Mouse (Mus musculus) midbrain, embryonic 13.5 days (tissue): ENCODE data around the gene Dpm1. TPM values are rescaled to one million over a fixed set of nuclear protein-coding genes. Genes with fewer than 3 reads are reported as not detected.
A peak's percentile ranks its signal among the peaks of the same experiment; 100 is the strongest.

ENCODE experiments used
- ATAC-seq: fragments of 200-750 bp; cut with Nextera tagmentation; 2 replicates; pipeline ENCODE4 v1.8.0; 2017; ENCODE audit warnings: mild to moderate bottlenecking, moderate TSS enrichment, moderate library complexity
- H3K27ac ChIP-seq: fragments of 300-500 bp; sonication (generic); 2 replicates; pipeline ENCODE4 v1.5.1; 2015; ENCODE audit warnings: inconsistent platforms, mild to moderate bottlenecking, moderate library complexity
- H3K27me3 ChIP-seq: fragments of 300-500 bp; sonication (generic); 2 replicates; pipeline ENCODE4 v1.6.1; 2015; ENCODE audit warnings: mild to moderate bottlenecking, inconsistent platforms
- H3K36me3 ChIP-seq: fragments of 300-500 bp; sonication (generic); 2 replicates; pipeline ENCODE4 v1.6.1; 2015; ENCODE audit warnings: mild to moderate bottlenecking, inconsistent platforms
- H3K4me1 ChIP-seq: fragments of 300-500 bp; sonication (generic); replicated peaks from 2 replicates; pipeline ENCODE4 v1.6.1; 2015; ENCODE audit warnings: inconsistent platforms
- H3K4me2 ChIP-seq: fragments of 300-500 bp; sonication (generic); replicated peaks from 2 replicates; pipeline ENCODE4 v1.6.1; 2015; ENCODE audit warnings: moderate library complexity, mild to moderate bottlenecking, inconsistent platforms
- H3K4me3 ChIP-seq: fragments of 300-500 bp; sonication (generic); replicated peaks from 2 replicates; pipeline ENCODE4 v1.5.1; 2015; ENCODE audit warnings: mild to moderate bottlenecking, inconsistent platforms
- H3K9ac ChIP-seq: fragments of 300-500 bp; sonication (generic); replicated peaks from 2 replicates; pipeline ENCODE4 v1.6.1; 2015; ENCODE audit warnings: mild to moderate bottlenecking, inconsistent platforms
- H3K9me3 ChIP-seq: fragments of 300-500 bp; sonication (generic); 2 replicates; pipeline ENCODE4 v1.6.1; 2016; ENCODE audit warnings: mild to moderate bottlenecking, inconsistent platforms
- WGBS: fragments of 180-500 bp; shearing (Covaris S2); methylation state at CpG from one replicate; pipeline ENCODE4 v1.1.7; 2015; 5-methylcytosine and 5-hydroxymethylcytosine counted together
- polyA plus RNA-seq: library from polyadenylated mRNA; unstranded; fragments of >200 nt; fragmentation: Nextera tagmentation; extraction: Ambion mirVana; gene quantifications from 2 replicates; pipeline ENCODE4 v1.2.1, GENCODE M21; 2015

Gene Dpm1
- polyA plus RNA-seq, 1 experiment from 2014 or later, result 68.0 TPM

- Histone ChIP-seq H3K9ac (no peak overlapping the region), H3K27me3 (peaks cover 6% of the 10 kb centered on the region; the same call in 1 of the 2 replicates), H3K4me2 (no peak overlapping the region), H3K27ac (no peak overlapping the region), H3K4me3 (no peak overlapping the region), H3K36me3 (no peaks in the 10 kb centered on the region), H3K4me1 (no peaks in the 10 kb centered on the region), H3K9me3 (no peaks in the 10 kb centered on the region)
- no peak for ATAC-seq
- WGBS, result 21% methylated on average over 2 of the region's 2 CpGs
These were observed 18.5 kb upstream of the Dpm1 start for GRCm38 (mm10) chr2:168248856-168249245.

GRCm38 (mm10) chr2:168248167-168248855 lies 17.9 kb upstream of the Dpm1 start:
- Histone ChIP-seq H3K27ac (no peak overlapping the region), H3K4me3 (no peak overlapping the region), H3K4me1 (no peaks in the 10 kb centered on the region), H3K9me3 (no peaks in the 10 kb centered on the region), H3K4me2 (no peak overlapping the region), H3K27me3 (peaks cover 6% of the 10 kb centered on the region; the same call in 1 of the 2 replicates), H3K36me3 (no peaks in the 10 kb centered on the region), H3K9ac (no peak overlapping the region)
- WGBS, result 75% methylated on average over 8 of the region's 8 CpGs
- no peak for ATAC-seq

GRCm38 (mm10) chr2:168245571-168245970 lies 15.2 kb upstream of the Dpm1 start:
- Histone ChIP-seq H3K27me3 (no peaks in the 10 kb centered on the region), H3K4me2 (no peak overlapping the region), H3K36me3 (no peaks in the 10 kb centered on the region), H3K4me1 (no peaks in the 10 kb centered on the region), H3K9ac (no peak overlapping the region), H3K27ac (no peak overlapping the region), H3K4me3 (no peak overlapping the region), H3K9me3 (no peaks in the 10 kb centered on the region)
- 46% methylated on average over 8 of the region's 8 CpGs for WGBS
- ATAC-seq, result no peak

- H3K4me3 ChIP-seq, result no peak overlapping the region
- H3K36me3 ChIP-seq, result no peaks in the 10 kb centered on the region
- H3K27me3 ChIP-seq, result no peaks in the 10 kb centered on the region
- WGBS, result 79% methylated on average over 4 of the region's 4 CpGs
- no peak for ATAC-seq
- H3K9ac ChIP-seq, result no peak overlapping the region
- H3K4me1 ChIP-seq, result no peaks in the 10 kb centered on the region
- no peak overlapping the region for H3K4me2 ChIP-seq
- no peaks in the 10 kb centered on the region for H3K9me3 ChIP-seq
- no peak overlapping the region for H3K27ac ChIP-seq
These were observed 12.9 kb upstream of the Dpm1 start for GRCm38 (mm10) chr2:168243278-168243677.

GRCm38 (mm10) chr2:168242841-168243240 lies 12.4 kb upstream of the Dpm1 start:
- H3K4me2 ChIP-seq, result no peak overlapping the region
- no peak overlapping the region for H3K27ac ChIP-seq
- no peak for ATAC-seq
- no peaks in the 10 kb centered on the region for H3K9me3 ChIP-seq
- H3K27me3 ChIP-seq, result no peaks in the 10 kb centered on the region
- no peaks in the 10 kb centered on the region for H3K36me3 ChIP-seq
- no peaks in the 10 kb centered on the region for H3K4me1 ChIP-seq
- H3K4me3 ChIP-seq, result no peak overlapping the region
- H3K9ac ChIP-seq, result no peak overlapping the region

DNA sequence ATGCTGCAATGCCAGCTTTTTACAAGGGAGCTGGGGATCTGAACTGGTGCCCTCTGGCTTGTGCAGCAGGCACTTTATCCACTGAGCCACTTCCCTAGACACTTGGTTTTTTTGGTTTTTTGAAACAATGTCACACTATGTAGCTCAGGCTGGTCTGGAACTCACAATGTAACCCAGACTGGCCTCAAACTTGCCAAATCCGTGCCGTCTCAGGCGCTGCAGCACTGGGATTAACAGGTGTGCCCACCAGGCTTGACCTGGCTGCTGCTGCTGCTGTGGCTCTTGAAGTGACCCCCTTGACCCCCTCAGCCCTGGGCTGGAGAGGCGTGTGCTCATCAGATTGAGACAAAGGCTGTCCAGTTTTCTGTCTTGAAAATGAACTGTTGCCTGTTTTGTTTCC lies 7.9 kb upstream of the Dpm1 start:
- Histone ChIP-seq H3K36me3 (peaks cover 17% of the 10 kb centered on the region), H3K4me3 (no peak overlapping the region), H3K27ac (no peak overlapping the region), H3K4me1 (0 out of 2 replicates have a peak, but pooled peaks cover 6% of the 10 kb centered on the region), H3K4me2 (no peak overlapping the region), H3K9ac (no peak overlapping the region), H3K27me3 (no peaks in the 10 kb centered on the region), H3K9me3 (no peaks in the 10 kb centered on the region)
- 90% methylated on average over 4 of the region's 4 CpGs for WGBS
- no peak for ATAC-seq

DNA sequence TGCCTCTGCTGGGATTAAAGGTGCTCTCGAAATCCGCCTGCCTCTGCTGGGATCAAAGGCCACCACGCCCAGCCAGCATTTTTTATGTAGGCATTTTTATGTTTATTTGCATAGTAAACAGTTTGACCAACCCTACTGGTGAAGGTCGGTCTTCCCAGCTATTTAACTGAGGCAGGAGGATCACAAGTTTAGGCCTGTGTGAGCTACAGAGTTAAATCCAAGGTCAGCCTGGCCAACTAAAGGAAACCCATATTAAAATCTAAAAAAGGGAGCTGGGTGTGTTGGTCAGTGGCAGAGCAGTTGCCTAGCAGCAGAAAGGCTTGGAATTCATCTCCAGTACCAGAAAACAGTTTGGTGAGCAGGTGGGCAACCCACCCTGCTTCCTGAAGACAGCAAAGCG lies 2.9 kb upstream of the Dpm1 start:
- Histone ChIP-seq H3K4me2 (no peak overlapping the region), H3K4me1 (peaks cover 43% of the 10 kb centered on the region), H3K36me3 (peaks cover 20% of the 10 kb centered on the region), H3K27ac (no peak overlapping the region), H3K9ac (no peak overlapping the region), H3K9me3 (no peaks in the 10 kb centered on the region), H3K4me3 (no peak overlapping the region), H3K27me3 (no peaks in the 10 kb centered on the region)
- no peak for ATAC-seq
- 91% methylated on average over 5 of the region's 5 CpGs for WGBS

- Histone ChIP-seq H3K9me3 (no peaks in the 10 kb centered on the region), H3K4me1 (peaks cover 49% of the 10 kb centered on the region), H3K4me3 (peak overlapping the region; percentile 100), H3K27me3 (no peaks in the 10 kb centered on the region), H3K27ac (no peak overlapping the region), H3K9ac (peak overlapping the region; percentile 97), H3K36me3 (peaks cover 24% of the 10 kb centered on the region), H3K4me2 (peak overlapping the region; percentile 100)
- no peak for ATAC-seq
- WGBS, result 66% methylated on average over 33 of the region's 33 CpGs
These were observed 1.1 kb upstream of the Dpm1 start for GRCm38 (mm10) chr2:168231471-168231829.

DNA sequence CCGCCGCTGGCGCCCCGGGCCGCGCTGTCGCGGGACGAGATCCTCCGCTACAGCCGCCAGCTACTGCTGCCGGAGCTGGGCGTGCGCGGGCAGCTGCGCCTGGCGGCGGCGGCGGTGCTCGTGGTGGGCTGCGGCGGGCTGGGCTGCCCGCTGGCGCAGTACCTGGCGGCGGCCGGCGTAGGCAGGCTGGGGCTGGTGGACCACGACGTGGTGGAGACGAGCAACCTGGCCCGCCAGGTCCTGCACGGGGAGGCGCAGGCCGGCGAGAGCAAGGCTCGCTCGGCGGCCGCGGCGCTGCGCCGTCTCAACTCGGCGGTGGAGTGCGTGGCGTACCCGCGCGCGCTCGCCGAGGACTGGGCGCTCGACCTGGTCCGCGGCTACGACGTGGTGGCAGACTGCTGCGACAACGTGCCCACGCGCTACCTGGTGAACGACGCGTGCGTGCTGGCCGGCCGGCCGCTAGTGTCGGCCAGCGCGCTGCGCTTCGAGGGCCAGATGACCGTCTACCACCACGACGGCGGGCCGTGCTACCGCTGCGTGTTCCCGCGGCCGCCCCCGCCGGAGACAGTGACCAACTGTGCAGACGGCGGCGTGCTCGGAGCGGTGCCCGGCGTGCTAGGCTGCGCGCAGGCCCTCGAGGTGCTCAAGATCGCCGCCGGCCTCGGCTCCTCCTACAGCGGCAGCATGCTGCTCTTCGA lies 531 bp upstream of the Dpm1 start:
- peak; percentile 82 for ATAC-seq
- WGBS, result 4% methylated on average over 76 of the region's 105 CpGs

GRCm38 (mm10) chr2:168229116-168230025 lies 1.0 kb downstream of the Dpm1 start:
- Histone ChIP-seq H3K27me3 (no peaks in the 10 kb centered on the region), H3K27ac (peak overlapping the region; percentile 90), H3K4me2 (peak overlapping the region; percentile 100), H3K9me3 (no peaks in the 10 kb centered on the region), H3K9ac (peak overlapping the region; percentile 97), H3K36me3 (peaks cover 39% of the 10 kb centered on the region), H3K4me3 (peak overlapping the region; percentile 100), H3K4me1 (peaks cover 49% of the 10 kb centered on the region)
- 22% methylated on average over 41 of the region's 41 CpGs for WGBS
- peak; percentile 58 for ATAC-seq

More for the DNA sequence above, 531 bp upstream of the Dpm1 start:
- peak overlapping the region; percentile 100 for H3K4me3 ChIP-seq
- H3K27me3 ChIP-seq, result no peaks in the 10 kb centered on the region
- peak overlapping the region; percentile 97 for H3K9ac ChIP-seq
- H3K4me1 ChIP-seq, result peaks cover 49% of the 10 kb centered on the region
- H3K27ac ChIP-seq, result peak overlapping the region; percentile 90
- no peaks in the 10 kb centered on the region for H3K9me3 ChIP-seq
- H3K36me3 ChIP-seq, result peaks cover 30% of the 10 kb centered on the region
- peak overlapping the region; percentile 100 for H3K4me2 ChIP-seq

DNA sequence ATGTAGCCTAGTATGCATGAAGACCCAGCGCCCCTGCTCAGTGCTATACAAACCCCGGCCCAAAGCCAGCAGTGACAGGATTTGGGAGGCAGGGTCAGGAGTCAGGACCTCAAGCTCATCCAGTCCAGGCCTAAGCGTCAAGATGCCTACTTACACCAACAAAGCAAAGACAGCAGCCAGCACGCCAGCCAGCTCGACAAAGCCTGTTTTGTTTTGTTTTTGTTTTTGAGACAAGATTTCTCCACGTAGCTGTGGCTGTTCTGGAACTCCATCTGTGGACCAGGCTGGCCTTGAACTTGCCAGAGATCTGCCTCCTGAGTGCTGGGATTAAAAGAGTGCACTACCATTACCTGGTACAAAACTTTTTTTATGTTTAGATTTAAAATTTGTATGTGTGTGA lies 7.1 kb downstream of the Dpm1 start:
- Histone ChIP-seq H3K9ac (no peak overlapping the region), H3K4me1 (peaks cover 7% of the 10 kb centered on the region), H3K27me3 (no peaks in the 10 kb centered on the region), H3K4me2 (no peak overlapping the region), H3K4me3 (no peak overlapping the region), H3K36me3 (peaks cover 76% of the 10 kb centered on the region), H3K9me3 (no peaks in the 10 kb centered on the region), H3K27ac (no peak overlapping the region)
- WGBS, result 86% methylated on average over 6 of the region's 6 CpGs
- ATAC-seq, result no peak
